20 mouse cellular contexts compared by ENCODE assay signal in the genomic region with DNA sequence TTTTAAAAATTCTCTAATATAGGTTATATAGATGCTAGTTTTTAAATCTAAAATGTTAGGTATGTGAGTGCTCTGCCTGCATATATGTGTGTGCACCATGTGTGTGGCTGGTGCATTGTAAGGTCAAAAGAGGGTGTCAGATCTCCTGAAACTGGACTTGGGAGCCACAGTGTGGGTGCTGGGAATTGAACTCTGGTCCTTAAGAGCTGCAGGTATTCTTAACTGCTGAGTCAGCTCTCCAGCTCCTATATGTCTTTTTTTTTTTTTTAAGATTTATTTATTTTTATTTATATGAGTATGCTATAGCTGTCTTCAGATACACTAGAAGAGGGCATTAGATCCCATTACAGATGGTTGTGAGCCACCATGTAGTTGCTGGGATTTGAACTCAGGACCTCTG. TPM values are rescaled to one million over a fixed set of nuclear protein-coding genes. Genes with fewer than 3 reads are reported as not detected.
"Had no signal": no experiment of that assay in that cellular context is flagged by ENCODE, and none has a peak within 500 bp of the region (broad histone marks: within the 10 kb centered on the region; RNA-seq: fewer than 3 reads in every experiment).

No protein-coding gene starts in this region.

- H3K27me3 ChIP-seq: neural tube, embryonic 13.5 days; neural tube, embryonic 15.5 days; stomach, embryonic 15.5 days had no signal

- H3K27ac ChIP-seq: neural tube, embryonic 13.5 days; neural tube, embryonic 15.5 days; stomach, embryonic 15.5 days; stomach, postnatal 0 days had no signal

- H3K9ac ChIP-seq: neural tube, embryonic 13.5 days; neural tube, embryonic 15.5 days; stomach, embryonic 15.5 days had no signal

- DNase-seq: right cerebral cortex, adult 18-20 months; right cerebral cortex, postnatal 14 days; right cerebral cortex, postnatal 25 days; right cerebral cortex, postnatal 4 days; spleen, adult 18-20 months; thymus, adult 18-20 months; thymus, adult 2 months; thymus, postnatal 14 days; thymus, postnatal 25 days; thymus, postnatal 36 days; thymus, postnatal 4 days had no signal

- H3K4me3 ChIP-seq: neural tube, embryonic 13.5 days; neural tube, embryonic 15.5 days; stomach, embryonic 15.5 days had no signal

- H3K9me3 ChIP-seq: neural tube, embryonic 13.5 days; neural tube, embryonic 15.5 days; stomach, embryonic 15.5 days had no signal

- H3K4me2 ChIP-seq: neural tube, embryonic 13.5 days; neural tube, embryonic 15.5 days; stomach, embryonic 15.5 days had no signal

RNA-seq across cellular contexts. Expression of gene Dbil5, which starts 29.0 kb away (rescaled TPM):
- total RNA-seq: neutrophil, adult 5-6 weeks had no signal
- polyA plus RNA-seq: neural tube, embryonic 14.5 days; small intestine, adult 2 months; spleen, adult 2 months; thymus, postnatal 0 days had no signal
